Mouse (Mus musculus): ENCODE data around the gene Slc7a6.

DNA sequence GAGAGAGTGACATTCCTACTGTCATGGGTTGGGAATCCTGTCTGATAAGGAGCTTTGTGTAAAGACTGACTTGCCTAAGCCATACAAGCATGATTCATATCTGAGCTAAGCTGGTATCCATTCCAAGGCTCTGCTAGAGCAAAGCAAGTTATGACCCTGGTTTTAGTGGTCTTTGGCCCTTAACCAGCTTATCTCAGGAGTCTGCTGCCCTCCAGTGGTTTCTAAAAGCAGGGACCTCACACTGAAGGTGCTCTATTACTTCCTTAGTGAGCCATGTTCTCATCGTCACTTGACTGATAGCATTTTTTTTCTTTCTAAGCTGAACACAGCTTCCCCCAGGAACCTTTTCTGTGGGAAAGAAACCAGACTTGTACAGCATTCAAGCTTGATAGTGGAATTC is 30.1 kb downstream of the Slc7a6 start:
- TF ChIP-seq CTCF (IDR thresholded peaks at IDR 0.05; ENCODE audit: control insufficient read depth, insufficient read depth, insufficient replicate concordance, low read depth, low read length) (no peak), POLR2A (IDR thresholded peaks at IDR 0.05; ENCODE audit: control insufficient read depth, low read depth, low read length) (no peak)

Data from testis, adult 2 months (tissue).